Mouse (Mus musculus): ENCODE measurements around the gene Ucn2.

Gene Ucn2

GRCm38 (mm10) chr9:108992620-108993361, 7.0 kb downstream of the Ucn2 start:
- peak; percentile 40 for DNase-seq

- peak; percentile 22 for DNase-seq
Observed at GRCm38 (mm10) chr9:108996411-108996810, 10.6 kb downstream of the Ucn2 start.

GRCm38 (mm10) chr9:108998287-108999166, 12.7 kb downstream of the Ucn2 start:
- DNase-seq, result peak; percentile 57

- DNase-seq, result peak; percentile 35
Observed at GRCm38 (mm10) chr9:108999167-108999526, 13.3 kb downstream of the Ucn2 start.

- DNase-seq, result peak; percentile 85
Observed at GRCm38 (mm10) chr9:109000726-109001125, 14.9 kb downstream of the Ucn2 start.

GRCm38 (mm10) chr9:109003201-109003600, 17.4 kb downstream of the Ucn2 start:
- peak; percentile 76 for DNase-seq

- no peak for DNase-seq
Observed at GRCm38 (mm10) chr9:109007025-109007780, 21.4 kb downstream of the Ucn2 start.

- no peak for DNase-seq
Observed at GRCm38 (mm10) chr9:109008081-109008480, 22.3 kb downstream of the Ucn2 start.

GRCm38 (mm10) chr9:109008994-109009635, 23.3 kb downstream of the Ucn2 start:
- no peak for DNase-seq

- no peak for DNase-seq
Observed at GRCm38 (mm10) chr9:109009636-109010315, 24.0 kb downstream of the Ucn2 start.

GRCm38 (mm10) chr9:109010316-109010690, 24.5 kb downstream of the Ucn2 start:
- no peak for DNase-seq

- DNase-seq, result no peak
Observed at GRCm38 (mm10) chr9:109015397-109015796, 29.6 kb downstream of the Ucn2 start.

- peak; percentile 49 for DNase-seq
Observed at GRCm38 (mm10) chr9:109016973-109017604, 31.3 kb downstream of the Ucn2 start.

GRCm38 (mm10) chr9:109021428-109021827, 35.6 kb downstream of the Ucn2 start:
- peak; percentile 54 for DNase-seq

- DNase-seq, result peak; percentile 58
Observed at GRCm38 (mm10) chr9:109022866-109023685, 37.3 kb downstream of the Ucn2 start.

- no peak for DNase-seq
Observed at GRCm38 (mm10) chr9:109027521-109027920, 41.7 kb downstream of the Ucn2 start.

- no peak for DNase-seq
Observed at GRCm38 (mm10) chr9:109028421-109028820, 42.6 kb downstream of the Ucn2 start.

- DNase-seq, result no peak
Observed at GRCm38 (mm10) chr9:109028919-109029318, 43.1 kb downstream of the Ucn2 start.

GRCm38 (mm10) chr9:109030312-109030711, 44.5 kb downstream of the Ucn2 start:
- DNase-seq, result no peak

GRCm38 (mm10) chr9:109031001-109031400, 45.2 kb downstream of the Ucn2 start:
- DNase-seq, result no peak

- DNase-seq, result no peak
Observed at GRCm38 (mm10) chr9:109031686-109032085, 45.9 kb downstream of the Ucn2 start.
